Mouse (Mus musculus) ES-E14 (cell line): ENCODE measurements around the gene Cd109.

Source experiments
- CHD2 ChIP-seq: IDR thresholded peaks from 2 replicates; pipeline ENCODE4 v1.6.1; 2014; ENCODE audit warnings: mild to moderate bottlenecking, low read depth, low read length, inconsistent platforms
- MAFK ChIP-seq: IDR thresholded peaks from 2 replicates; pipeline ENCODE4 v1.6.1; 2014; ENCODE audit warnings: mild to moderate bottlenecking, low read depth, low read length, inconsistent platforms; ENCODE audit not compliant: insufficient read depth
- ZC3H11A ChIP-seq: IDR thresholded peaks from 2 replicates; pipeline ENCODE4 v1.6.1; 2012; ENCODE audit warnings: low read depth, mild to moderate bottlenecking, inconsistent platforms, low read length, borderline replicate concordance
- ZNF384 ChIP-seq: IDR thresholded peaks from 2 replicates; pipeline ENCODE4 v1.6.1; 2012; ENCODE audit warnings: low read depth, low read length, inconsistent platforms

- TF ChIP-seq ZNF384, result no peak
- no peak for TF ChIP-seq ZC3H11A
- no peak for TF ChIP-seq CHD2
- no peak for TF ChIP-seq MAFK
Observed at GRCm38 (mm10) chr9:78649398-78649797, 34.1 kb downstream of the Cd109 start.
